Mouse (Mus musculus) heart, embryonic 14.5 days (tissue): ENCODE measurements around the gene Pgs1. TPM values are rescaled to one million over a fixed set of nuclear protein-coding genes. Genes with fewer than 3 reads are reported as not detected.

ENCODE experiments used
- ATAC-seq: fragments of 200-750 bp; cut with Nextera tagmentation; 2 replicates; pipeline ENCODE4 v1.8.0; 2017; ENCODE audit warnings: low read depth, moderate TSS enrichment; ENCODE audit not compliant: insufficient number of reproducible peaks, insufficient read depth, low FRiP score
- H3K27ac ChIP-seq, 2 experiments: fragments of 200-500 bp in 1 of 2; fragments of 300-500 bp in 1 of 2; sonication (generic) in 1 of 2; replicated peaks in 1 of 2; 2 replicates each; pipeline ENCODE4 v1.5.1; 2012 to 2014; ENCODE audit warnings: low read depth in 2 of 2, low read length in 2 of 2, control low read depth in 1 of 2, mild to moderate bottlenecking in 1 of 2, mixed read lengths in 1 of 2; ENCODE audit not compliant: control insufficient read depth in 1 of 2, insufficient read depth in 1 of 2
- H3K27me3 ChIP-seq: fragments of 300-500 bp; sonication (generic); 2 replicates; pipeline ENCODE4 v1.6.1; 2014; ENCODE audit warnings: mild to moderate bottlenecking, low read length, control low read depth; ENCODE audit not compliant: control insufficient read depth, insufficient read depth
- H3K36me3 ChIP-seq: fragments of 300-500 bp; sonication (generic); 2 replicates; pipeline ENCODE4 v1.6.1; 2014; ENCODE audit warnings: mild to moderate bottlenecking, control low read depth, low read length, mixed read lengths; ENCODE audit not compliant: control insufficient read depth, insufficient read depth
- H3K4me1 ChIP-seq, 2 experiments: fragments of 200-500 bp in 1 of 2; fragments of 300-500 bp in 1 of 2; sonication (generic) in 1 of 2; 2 replicates each; pipeline ENCODE4 v1.6.1; 2012 to 2014; ENCODE audit warnings: low read length in 2 of 2, control low read depth in 1 of 2, mixed read lengths in 1 of 2; ENCODE audit not compliant: control insufficient read depth in 2 of 2, insufficient read depth in 2 of 2
- H3K4me2 ChIP-seq: fragments of 300-500 bp; sonication (generic); 2 replicates; pipeline ENCODE4 v1.6.1; 2014; ENCODE audit warnings: mild to moderate bottlenecking, low read length
- H3K4me3 ChIP-seq, 2 experiments: fragments of 200-500 bp in 1 of 2; fragments of 300-500 bp in 1 of 2; sonication (generic) in 1 of 2; 2 replicates each; pipeline ENCODE4 v1.5.1; 2012 to 2014; ENCODE audit warnings: low read length in 2 of 2, mild to moderate bottlenecking in 2 of 2, control low read depth in 1 of 2, low read depth in 1 of 2, moderate library complexity in 1 of 2; ENCODE audit not compliant: control insufficient read depth in 1 of 2, insufficient read depth in 1 of 2
- H3K9ac ChIP-seq: fragments of 300-500 bp; sonication (generic); 2 replicates; pipeline ENCODE4 v1.6.1; 2014; ENCODE audit warnings: mild to moderate bottlenecking, low read length
- H3K9me3 ChIP-seq: fragments of 300-500 bp; sonication (generic); 2 replicates; pipeline ENCODE4 v1.6.1; 2016; ENCODE audit warnings: low read length, control low read depth; ENCODE audit not compliant: control insufficient read depth
- WGBS: fragments of 180-500 bp; shearing (Covaris S2); extraction: QIAGEN DNeasy Blood & Tissue Kit; methylation state at CpG from one replicate; pipeline ENCODE4 v1.1.7; 2014; 5-methylcytosine and 5-hydroxymethylcytosine counted together
- polyA plus RNA-seq: library from polyadenylated mRNA; unstranded; fragments of >200 nt; fragmentation: Nextera tagmentation; extraction: Ambion mirVana; gene quantifications from 2 replicates; pipeline ENCODE4 v1.2.1, GENCODE M21; 2014

The Pgs1 gene
- polyA plus RNA-seq, 1 experiment from 2014 or later: 23.1 TPM

GRCm38 (mm10) chr11:117946195-117946979, 39.7 kb upstream of the Pgs1 start:
- WGBS: 79% methylated on average over 11 of the region's 11 CpGs
- Histone ChIP-seq H3K9me3 (no peaks in the 10 kb centered on the region), H3K27ac (no peak overlapping the region), H3K9ac (no peak overlapping the region), H3K4me1 (peaks cover 12 to 17% of the 10 kb centered on the region in 2 experiments), H3K27me3 (no peaks in the 10 kb centered on the region), H3K4me3 (no peak overlapping the region), H3K36me3 (no peaks in the 10 kb centered on the region), H3K4me2 (no peak overlapping the region)
- no peak for ATAC-seq

- Histone ChIP-seq H3K36me3 (no peaks in the 10 kb centered on the region), H3K9ac (no peak overlapping the region), H3K4me1 (peaks cover 6 to 11% of the 10 kb centered on the region in 2 experiments), H3K4me2 (no peak overlapping the region), H3K9me3 (no peaks in the 10 kb centered on the region), H3K27me3 (no peaks in the 10 kb centered on the region), H3K27ac (no peak overlapping the region), H3K4me3 (no peak overlapping the region)
- ATAC-seq: no peak
- 75% methylated on average over 10 of the region's 10 CpGs for WGBS
These were observed 39.1 kb upstream of the Pgs1 start for GRCm38 (mm10) chr11:117946996-117947419.

- no peaks in the 10 kb centered on the region for H3K27me3 ChIP-seq
- H3K9ac ChIP-seq: peak overlapping the region; percentile 70
- H3K9me3 ChIP-seq: no peaks in the 10 kb centered on the region
- H3K4me3 ChIP-seq: peak overlapping the region; percentile 31 to 47
- peak overlapping the region; percentile 80 for H3K4me2 ChIP-seq
- no peaks in the 10 kb centered on the region for H3K36me3 ChIP-seq
- peaks cover 9 to 17% of the 10 kb centered on the region in 2 experiments for H3K4me1 ChIP-seq
- 1% methylated on average over 49 of the region's 49 CpGs for WGBS
- H3K27ac ChIP-seq: peak overlapping the region; percentile 61 to 65; a peak in 3 of 4 replicates
- peak; percentile 83 for ATAC-seq
These were observed 36.5 kb upstream of the Pgs1 start for GRCm38 (mm10) chr11:117949392-117950091.

GRCm38 (mm10) chr11:117951391-117951790, 34.7 kb upstream of the Pgs1 start:
- no peak for ATAC-seq
- Histone ChIP-seq H3K4me1 (peaks cover 19 to 22% of the 10 kb centered on the region in 2 experiments), H3K27ac (no peak overlapping the region), H3K4me3 (no peak overlapping the region), H3K27me3 (no peaks in the 10 kb centered on the region), H3K36me3 (no peaks in the 10 kb centered on the region), H3K9ac (no peak overlapping the region), H3K9me3 (no peaks in the 10 kb centered on the region), H3K4me2 (no peak overlapping the region)
- WGBS: 81% methylated on average over 6 of the region's 6 CpGs

GRCm38 (mm10) chr11:117952174-117952933, 33.7 kb upstream of the Pgs1 start:
- no peak for ATAC-seq
- no peak overlapping the region for H3K9ac ChIP-seq
- H3K4me1 ChIP-seq: peaks cover 19 to 22% of the 10 kb centered on the region in 2 experiments
- H3K27me3 ChIP-seq: no peaks in the 10 kb centered on the region
- no peaks in the 10 kb centered on the region for H3K9me3 ChIP-seq
- H3K36me3 ChIP-seq: no peaks in the 10 kb centered on the region
- H3K27ac ChIP-seq: no peak overlapping the region
- no peak overlapping the region for H3K4me3 ChIP-seq
- 69% methylated on average over 9 of the region's 9 CpGs for WGBS
- no peak overlapping the region for H3K4me2 ChIP-seq

- ATAC-seq: no peak
- no peaks in the 10 kb centered on the region for H3K9me3 ChIP-seq
- peaks cover 26 to 29% of the 10 kb centered on the region in 2 experiments for H3K4me1 ChIP-seq
- no peak overlapping the region for H3K4me2 ChIP-seq
- H3K36me3 ChIP-seq: no peaks in the 10 kb centered on the region
- H3K27me3 ChIP-seq: no peaks in the 10 kb centered on the region
- H3K4me3 ChIP-seq: no peak overlapping the region
- 65% methylated on average over 2 of the region's 2 CpGs for WGBS
- H3K27ac ChIP-seq: no peak overlapping the region; a peak in 1 of 4 replicates
- no peak overlapping the region for H3K9ac ChIP-seq
These were observed 32.0 kb upstream of the Pgs1 start for GRCm38 (mm10) chr11:117954094-117954493.

GRCm38 (mm10) chr11:117954819-117955218, 31.3 kb upstream of the Pgs1 start:
- Histone ChIP-seq H3K36me3 (no peaks in the 10 kb centered on the region), H3K4me2 (no peak overlapping the region), H3K4me1 (peaks cover 27% of the 10 kb centered on the region in 2 experiments), H3K9me3 (no peaks in the 10 kb centered on the region), H3K27ac (no peak overlapping the region), H3K27me3 (no peaks in the 10 kb centered on the region), H3K9ac (no peak overlapping the region), H3K4me3 (no peak overlapping the region)
- WGBS: 74% methylated on average over 9 of the region's 9 CpGs
- ATAC-seq: no peak
